Mouse (Mus musculus): ENCODE measurements around the gene Spryd7. TPM values are rescaled to one million over a fixed set of nuclear protein-coding genes. Genes with fewer than 3 reads are reported as not detected.
A peak's percentile ranks its signal among the peaks of the same experiment; 100 is the strongest.
"Not testable (repeated sequence)": the region's sequence is repeated elsewhere in the genome, so short reads cannot be mapped to it uniquely, and the experiment has no call there.

Gene Spryd7
- 7.8 and 11.8 TPM in 2 replicates for polyA plus RNA-seq (2012; rRNA removed)

DNA sequence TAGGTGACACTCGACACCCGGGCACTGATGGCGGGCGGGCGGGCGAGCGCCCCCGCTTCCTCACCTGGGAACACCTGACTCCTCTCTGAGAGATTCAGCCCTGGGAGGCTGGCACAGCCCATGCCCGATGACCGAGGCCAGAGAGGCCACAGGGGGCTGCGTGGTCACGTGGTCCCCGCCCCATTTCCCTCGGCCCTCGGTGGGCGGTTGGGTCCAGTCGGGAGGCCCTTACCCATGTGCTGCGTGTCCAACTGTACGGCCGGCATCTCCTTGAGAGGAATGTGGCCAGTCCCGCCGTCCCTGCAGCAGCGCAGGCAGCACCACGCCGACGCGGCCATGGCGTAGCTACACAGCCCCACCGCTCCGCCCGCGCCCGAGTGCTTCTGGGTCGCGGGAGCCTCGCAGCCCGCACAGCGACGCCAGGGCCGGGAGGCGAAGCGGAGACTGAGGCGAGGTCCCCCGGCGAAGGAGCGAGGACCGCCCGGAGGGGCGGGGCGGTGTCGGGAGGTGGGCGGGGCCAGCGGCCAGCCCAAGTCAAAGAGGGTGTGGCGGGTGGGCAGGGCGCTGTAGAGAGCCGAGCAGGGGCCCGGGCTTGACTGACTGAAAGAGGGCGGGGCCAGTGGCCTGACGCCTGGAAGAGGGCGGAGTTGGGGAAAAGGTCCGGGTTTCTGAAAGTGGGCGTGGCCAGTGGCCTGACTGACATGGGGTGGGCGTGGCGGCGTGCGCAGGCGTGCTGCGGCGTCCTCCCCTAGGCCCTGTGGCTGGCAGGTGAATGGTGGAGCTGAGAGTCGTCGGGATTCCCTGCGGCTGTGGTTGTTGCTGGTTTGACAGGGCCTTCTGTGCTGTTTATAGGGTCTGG is at the start of gene Spryd7:
Gene Spryd7, minus strand, starts transcription at position 598 of the 859 bp plus-strand sequence.
- Histone ChIP-seq H3K4me3 (replicated peaks; ENCODE audit: extremely low read depth, low read depth, low read length) (peak within 1 kb of the TSS; percentile 78), H3K4me1 (ENCODE audit: control insufficient read depth, insufficient read depth, low read length) (0 out of 2 replicates have a peak, but pooled peaks cover 6% of the 10 kb centered on the region)
- peak; percentile 97 for DNase-seq
- TF ChIP-seq POLR2A (IDR thresholded peaks at IDR 0.05; ENCODE audit: borderline replicate concordance, extremely low read depth, low read depth, low read length) (peak; percentile 80; the same call in 1 of the 2 replicates), CTCF (IDR thresholded peaks at IDR 0.05; ENCODE audit: insufficient read depth, low read length) (no peak)
- WGBS, result under 1% methylated on average over 72 of the region's 72 CpGs

GRCm38 (mm10) chr14:61606088-61606487 is 49.4 kb upstream of the Spryd7 start:
- not testable (repeated sequence) for H3K4me3 ChIP-seq (replicated peaks; ENCODE audit: extremely low read depth, low read depth, low read length); DNase-seq
- WGBS, result 80% methylated on average over 2 of the region's 2 CpGs

DNA sequence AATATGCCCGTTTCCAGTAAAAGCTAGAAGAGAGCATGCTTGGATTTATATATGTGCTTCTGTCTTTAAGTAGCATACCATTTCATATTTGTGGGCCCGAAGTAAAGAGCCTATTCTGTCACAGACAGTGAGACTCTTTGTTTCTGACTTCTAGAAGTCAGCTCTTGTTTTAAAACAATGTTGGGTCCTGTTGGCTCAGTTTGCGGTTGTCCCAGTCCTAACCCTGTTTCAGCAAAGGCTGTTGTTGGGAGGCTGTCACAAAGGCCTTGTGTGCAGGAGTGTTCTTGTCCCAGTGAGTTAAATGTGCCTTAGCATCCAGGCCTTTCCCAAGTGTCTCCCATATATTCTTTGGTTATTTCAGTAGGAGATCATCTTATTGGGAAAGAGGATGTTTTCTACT is 47.4 kb upstream of the Spryd7 start:
- Histone ChIP-seq H3K4me3 (replicated peaks; ENCODE audit: extremely low read depth, low read depth, low read length) (no peak overlapping the region), H3K4me1 (ENCODE audit: control insufficient read depth, insufficient read depth, low read length) (peaks cover 5% of the 10 kb centered on the region)
- DNase-seq, result no peak
- TF ChIP-seq CTCF (IDR thresholded peaks at IDR 0.05; ENCODE audit: insufficient read depth, low read length) (no peak), POLR2A (IDR thresholded peaks at IDR 0.05; ENCODE audit: borderline replicate concordance, extremely low read depth, low read depth, low read length) (no peak)
- WGBS, result 87% methylated on average over 3 of the region's 3 CpGs

More at GRCm38 (mm10) chr14:61606088-61606487, 49.4 kb upstream of the Spryd7 start:
- H3K4me1 ChIP-seq (ENCODE audit: control insufficient read depth, insufficient read depth, low read length), result not testable (repeated sequence)

GRCm38 (mm10) chr14:61603069-61603755 is 46.5 kb upstream of the Spryd7 start:
- no peak for DNase-seq
- 78% methylated on average over 8 of the region's 8 CpGs for WGBS
- Histone ChIP-seq H3K4me1 (ENCODE audit: control insufficient read depth, insufficient read depth, low read length) (peaks cover 5% of the 10 kb centered on the region), H3K4me3 (replicated peaks; ENCODE audit: extremely low read depth, low read depth, low read length) (no peak overlapping the region)
- no peak for TF ChIP-seq POLR2A (IDR thresholded peaks at IDR 0.05; ENCODE audit: borderline replicate concordance, extremely low read depth, low read depth, low read length)
- TF ChIP-seq CTCF (IDR thresholded peaks at IDR 0.05; ENCODE audit: insufficient read depth, low read length), result no peak

DNA sequence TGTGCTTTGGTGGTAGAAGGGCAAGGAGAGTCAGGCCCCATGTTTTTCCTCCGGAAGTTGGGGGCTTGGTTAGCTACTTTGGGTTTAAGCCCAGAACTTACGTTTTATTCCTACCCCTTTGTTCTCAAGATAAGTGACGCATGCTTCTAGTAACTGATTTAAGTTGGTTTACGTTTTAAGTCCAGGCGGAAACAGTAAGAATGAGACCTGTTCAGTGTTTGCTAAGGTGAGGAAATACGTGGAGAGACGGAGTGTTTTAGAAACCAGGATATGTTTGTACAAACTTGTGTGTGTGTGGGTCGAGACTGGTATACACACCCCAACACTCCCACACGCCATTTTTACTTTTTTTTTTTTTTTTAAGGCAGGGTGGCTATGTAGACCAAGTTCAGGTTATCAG is 44.7 kb upstream of the Spryd7 start:
- DNase-seq, result no peak
- WGBS, result 59% methylated on average over 9 of the region's 9 CpGs
- peaks cover 5% of the 10 kb centered on the region for H3K4me1 ChIP-seq (ENCODE audit: control insufficient read depth, insufficient read depth, low read length)
- no peak for TF ChIP-seq CTCF (IDR thresholded peaks at IDR 0.05; ENCODE audit: insufficient read depth, low read length)
- no peak for TF ChIP-seq POLR2A (IDR thresholded peaks at IDR 0.05; ENCODE audit: borderline replicate concordance, extremely low read depth, low read depth, low read length)
- H3K4me3 ChIP-seq (replicated peaks; ENCODE audit: extremely low read depth, low read depth, low read length), result no peak overlapping the region

- WGBS, result 3% methylated on average over 44 of the region's 44 CpGs
- Histone ChIP-seq H3K4me3 (replicated peaks; ENCODE audit: extremely low read depth, low read depth, low read length) (peak overlapping the region; percentile 87), H3K4me1 (ENCODE audit: control insufficient read depth, insufficient read depth, low read length) (peaks cover 5% of the 10 kb centered on the region)
- TF ChIP-seq POLR2A (IDR thresholded peaks at IDR 0.05; ENCODE audit: borderline replicate concordance, extremely low read depth, low read depth, low read length), result peak; percentile 62; the same call in 1 of the 2 replicates
- no peak for TF ChIP-seq CTCF (IDR thresholded peaks at IDR 0.05; ENCODE audit: insufficient read depth, low read length)
- peak; percentile 89 for DNase-seq
These were observed 42.5 kb upstream of the Spryd7 start for GRCm38 (mm10) chr14:61599057-61599806.

DNA sequence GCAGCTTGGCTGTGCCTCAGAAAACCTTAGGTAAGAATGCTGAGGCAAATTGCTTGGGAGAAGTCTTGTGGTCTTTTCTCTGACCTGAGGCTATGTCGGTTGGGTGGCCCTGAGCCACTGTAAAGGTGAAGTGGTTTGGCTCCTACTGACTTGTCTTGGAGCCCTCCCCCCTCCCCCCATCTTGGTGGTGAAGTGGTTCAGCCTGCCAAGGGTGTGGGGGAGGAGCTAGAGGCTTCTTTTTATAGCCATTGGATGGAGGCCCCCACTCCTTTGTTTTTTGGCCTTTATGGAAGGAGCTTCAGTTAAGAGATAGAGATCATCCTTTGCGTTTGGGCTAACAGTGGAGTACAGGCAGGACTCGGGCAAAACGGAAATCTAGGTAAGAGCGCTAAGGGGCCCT is 41.3 kb upstream of the Spryd7 start, which contains the start of gene Trim13:
Gene Trim13, plus strand, starts transcription at position 280 of the 400 bp plus-strand sequence.
- TF ChIP-seq CTCF (IDR thresholded peaks at IDR 0.05; ENCODE audit: insufficient read depth, low read length), result no peak
- no peak for TF ChIP-seq POLR2A (IDR thresholded peaks at IDR 0.05; ENCODE audit: borderline replicate concordance, extremely low read depth, low read depth, low read length)
- WGBS, result 60% methylated on average over 5 of the region's 5 CpGs
- no peak for DNase-seq
- H3K4me3 ChIP-seq (replicated peaks; ENCODE audit: extremely low read depth, low read depth, low read length), result peak within 1 kb of the TSS; percentile 87
- peaks cover 5% of the 10 kb centered on the region for H3K4me1 ChIP-seq (ENCODE audit: control insufficient read depth, insufficient read depth, low read length)

DNA sequence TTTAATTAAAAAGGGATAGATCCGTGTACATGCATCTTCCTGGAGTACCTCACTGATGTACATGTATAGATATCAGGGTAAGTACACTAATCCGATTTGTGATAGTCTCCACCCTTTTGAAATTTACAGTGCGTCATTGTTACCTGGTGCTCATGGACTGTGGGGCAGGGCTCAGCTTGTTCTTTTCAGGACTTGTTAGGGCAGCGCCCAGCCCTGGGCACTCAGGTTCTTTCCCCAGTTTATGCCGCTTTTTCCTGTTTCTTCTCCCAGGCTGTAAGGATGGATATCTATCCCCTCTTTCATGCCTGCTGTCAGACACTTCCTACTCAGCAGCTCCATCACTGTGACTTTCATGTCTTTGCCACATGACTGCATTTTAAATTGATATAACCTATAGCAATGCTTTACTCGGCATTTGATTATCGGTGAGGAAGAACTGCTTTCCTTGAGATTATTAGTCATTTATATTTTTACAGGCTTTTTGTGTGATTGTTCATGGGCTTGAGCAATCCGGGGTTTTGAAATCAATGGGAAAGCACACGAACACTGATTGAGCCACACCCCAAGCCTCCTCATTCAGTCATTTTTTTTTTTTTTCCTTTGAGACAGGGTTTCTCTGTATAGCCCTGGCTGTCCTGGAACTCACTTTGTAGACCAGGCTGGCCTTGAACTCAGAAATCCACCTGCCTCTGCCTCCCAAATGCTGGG is 40.2 kb upstream of the Spryd7 start:
- WGBS, result 77% methylated on average over 9 of the region's 9 CpGs
- TF ChIP-seq CTCF (IDR thresholded peaks at IDR 0.05; ENCODE audit: insufficient read depth, low read length), result no peak
- no peak for TF ChIP-seq POLR2A (IDR thresholded peaks at IDR 0.05; ENCODE audit: borderline replicate concordance, extremely low read depth, low read depth, low read length)
- Histone ChIP-seq H3K4me1 (ENCODE audit: control insufficient read depth, insufficient read depth, low read length) (peaks cover 5% of the 10 kb centered on the region), H3K4me3 (replicated peaks; ENCODE audit: extremely low read depth, low read depth, low read length) (no peak overlapping the region)
- no peak for DNase-seq

Measured in lung, adult 2 months (tissue).